Mouse (Mus musculus) midbrain, embryonic 13.5 days (tissue): ENCODE results near the gene Tnfaip2. TPM values are rescaled to one million over a fixed set of nuclear protein-coding genes. Genes with fewer than 3 reads are reported as not detected.

ENCODE experiments used
- ATAC-seq: fragments of 200-750 bp; cut with Nextera tagmentation; 2 replicates; pipeline ENCODE4 v1.8.0; 2017; ENCODE audit warnings: mild to moderate bottlenecking, moderate TSS enrichment, moderate library complexity
- H3K27ac ChIP-seq: fragments of 300-500 bp; sonication (generic); 2 replicates; pipeline ENCODE4 v1.5.1; 2015; ENCODE audit warnings: inconsistent platforms, mild to moderate bottlenecking, moderate library complexity
- H3K27me3 ChIP-seq: fragments of 300-500 bp; sonication (generic); 2 replicates; pipeline ENCODE4 v1.6.1; 2015; ENCODE audit warnings: mild to moderate bottlenecking, inconsistent platforms
- H3K36me3 ChIP-seq: fragments of 300-500 bp; sonication (generic); 2 replicates; pipeline ENCODE4 v1.6.1; 2015; ENCODE audit warnings: mild to moderate bottlenecking, inconsistent platforms
- H3K4me1 ChIP-seq: fragments of 300-500 bp; sonication (generic); replicated peaks from 2 replicates; pipeline ENCODE4 v1.6.1; 2015; ENCODE audit warnings: inconsistent platforms
- H3K4me2 ChIP-seq: fragments of 300-500 bp; sonication (generic); replicated peaks from 2 replicates; pipeline ENCODE4 v1.6.1; 2015; ENCODE audit warnings: moderate library complexity, mild to moderate bottlenecking, inconsistent platforms
- H3K4me3 ChIP-seq: fragments of 300-500 bp; sonication (generic); replicated peaks from 2 replicates; pipeline ENCODE4 v1.5.1; 2015; ENCODE audit warnings: mild to moderate bottlenecking, inconsistent platforms
- H3K9ac ChIP-seq: fragments of 300-500 bp; sonication (generic); replicated peaks from 2 replicates; pipeline ENCODE4 v1.6.1; 2015; ENCODE audit warnings: mild to moderate bottlenecking, inconsistent platforms
- H3K9me3 ChIP-seq: fragments of 300-500 bp; sonication (generic); 2 replicates; pipeline ENCODE4 v1.6.1; 2016; ENCODE audit warnings: mild to moderate bottlenecking, inconsistent platforms
- WGBS: fragments of 180-500 bp; shearing (Covaris S2); methylation state at CpG from one replicate; pipeline ENCODE4 v1.1.7; 2015; 5-methylcytosine and 5-hydroxymethylcytosine counted together
- polyA plus RNA-seq: library from polyadenylated mRNA; unstranded; fragments of >200 nt; fragmentation: Nextera tagmentation; extraction: Ambion mirVana; gene quantifications from 2 replicates; pipeline ENCODE4 v1.2.1, GENCODE M21; 2015

The Tnfaip2 gene
- 0.28 and 1.3 TPM in 2 replicates for polyA plus RNA-seq

GRCm38 (mm10) chr12:111442309-111443010 lies at the start of gene Tnfaip2:
Gene Tnfaip2 (plus strand): TSS chr12:111442469.
- under 1% methylated on average over 48 of the region's 48 CpGs for WGBS
- H3K27ac ChIP-seq: no peak within 1 kb of the TSS
- no peaks in the 10 kb centered on the region for H3K9me3 ChIP-seq
- peak within 1 kb of the TSS; percentile 39 for H3K4me3 ChIP-seq
- peak within 1 kb of the TSS; percentile 55 for H3K9ac ChIP-seq
- peaks cover 78% of the 10 kb centered on the region for H3K27me3 ChIP-seq
- peak within 1 kb of the TSS; percentile 72 for H3K4me2 ChIP-seq
- H3K4me1 ChIP-seq: peaks cover 30% of the 10 kb centered on the region
- ATAC-seq: peak; percentile 81
- no peaks in the 10 kb centered on the region for H3K36me3 ChIP-seq

- 85% methylated on average over 6 of the region's 6 CpGs for WGBS
- H3K36me3 ChIP-seq: no peaks in the 10 kb centered on the region
- no peak overlapping the region for H3K9ac ChIP-seq
- no peaks in the 10 kb centered on the region for H3K27me3 ChIP-seq
- H3K4me2 ChIP-seq: no peak overlapping the region
- H3K9me3 ChIP-seq: no peaks in the 10 kb centered on the region
- no peak overlapping the region for H3K27ac ChIP-seq
- H3K4me3 ChIP-seq: no peak overlapping the region
- no peak for ATAC-seq
- no peaks in the 10 kb centered on the region for H3K4me1 ChIP-seq
Measured at GRCm38 (mm10) chr12:111394008-111394407, 48.3 kb upstream of the Tnfaip2 start.

- Histone ChIP-seq H3K27me3 (peaks cover 4% of the 10 kb centered on the region), H3K4me1 (0 out of 2 replicates have a peak, but pooled peaks cover 5% of the 10 kb centered on the region), H3K9me3 (no peaks in the 10 kb centered on the region), H3K4me2 (no peak overlapping the region), H3K9ac (no peak overlapping the region), H3K4me3 (no peak overlapping the region), H3K36me3 (no peaks in the 10 kb centered on the region), H3K27ac (no peak overlapping the region)
- no peak for ATAC-seq
- 78% methylated on average over 5 of the region's 5 CpGs for WGBS
Measured at GRCm38 (mm10) chr12:111396997-111397396, 45.3 kb upstream of the Tnfaip2 start.

GRCm38 (mm10) chr12:111401454-111402184 lies 40.6 kb upstream of the Tnfaip2 start:
- ATAC-seq: peak; percentile 82; the same call in 1 of the 2 replicates
- no peak overlapping the region; the same call in 1 of the 2 replicates for H3K9ac ChIP-seq
- WGBS: 26% methylated on average over 15 of the region's 15 CpGs

GRCm38 (mm10) chr12:111404880-111405279 lies 37.4 kb upstream of the Tnfaip2 start:
- Histone ChIP-seq H3K27me3 (peaks cover 49% of the 10 kb centered on the region), H3K36me3 (no peaks in the 10 kb centered on the region), H3K4me1 (peaks cover 18% of the 10 kb centered on the region), H3K4me2 (no peak overlapping the region), H3K9me3 (no peaks in the 10 kb centered on the region), H3K9ac (no peak overlapping the region), H3K4me3 (no peak overlapping the region), H3K27ac (no peak overlapping the region)
- no peak for ATAC-seq
- 70% methylated on average over 10 of the region's 10 CpGs for WGBS

More at GRCm38 (mm10) chr12:111401454-111402184, 40.6 kb upstream of the Tnfaip2 start:
- H3K36me3 ChIP-seq: no peaks in the 10 kb centered on the region
- H3K4me2 ChIP-seq: no peak overlapping the region
- peaks cover 24% of the 10 kb centered on the region for H3K27me3 ChIP-seq
- no peak overlapping the region for H3K27ac ChIP-seq
- H3K9me3 ChIP-seq: no peaks in the 10 kb centered on the region
- no peak overlapping the region for H3K4me3 ChIP-seq
- peaks cover 7% of the 10 kb centered on the region for H3K4me1 ChIP-seq

GRCm38 (mm10) chr12:111406622-111407021 lies 35.6 kb upstream of the Tnfaip2 start, which contains the start of gene Lbhd2:
Gene Lbhd2 (plus strand): TSS chr12:111406809.
- WGBS: 4% methylated on average over 24 of the region's 24 CpGs
- Histone ChIP-seq H3K27ac (no peak within 1 kb of the TSS), H3K9me3 (no peaks in the 10 kb centered on the region), H3K4me1 (peaks cover 19% of the 10 kb centered on the region), H3K9ac (peak within 1 kb of the TSS; percentile 16; the same call in 1 of the 2 replicates), H3K27me3 (peaks cover 49% of the 10 kb centered on the region), H3K4me3 (no peak within 1 kb of the TSS), H3K4me2 (peak within 1 kb of the TSS; percentile 29), H3K36me3 (no peaks in the 10 kb centered on the region)
- ATAC-seq: no peak

GRCm38 (mm10) chr12:111409583-111409982 lies 32.7 kb upstream of the Tnfaip2 start:
- peaks cover 46% of the 10 kb centered on the region for H3K27me3 ChIP-seq
- no peaks in the 10 kb centered on the region for H3K9me3 ChIP-seq
- no peaks in the 10 kb centered on the region for H3K36me3 ChIP-seq
- no peak overlapping the region for H3K4me3 ChIP-seq
- 7% methylated on average over 5 of the region's 5 CpGs for WGBS
- ATAC-seq: no peak
- peak overlapping the region; percentile 11; the same call in 1 of the 2 replicates for H3K9ac ChIP-seq
- H3K27ac ChIP-seq: no peak overlapping the region
- H3K4me1 ChIP-seq: peaks cover 23% of the 10 kb centered on the region
- no peak overlapping the region for H3K4me2 ChIP-seq

GRCm38 (mm10) chr12:111411631-111412355 lies 30.5 kb upstream of the Tnfaip2 start:
- H3K4me2 ChIP-seq: no peak overlapping the region
- no peak overlapping the region for H3K27ac ChIP-seq
- peaks cover 31% of the 10 kb centered on the region for H3K27me3 ChIP-seq
- H3K9me3 ChIP-seq: no peaks in the 10 kb centered on the region
- peaks cover 25% of the 10 kb centered on the region for H3K4me1 ChIP-seq
- H3K9ac ChIP-seq: no peak overlapping the region
- H3K4me3 ChIP-seq: no peak overlapping the region
- no peak for ATAC-seq
- WGBS: 84% methylated on average over 8 of the region's 8 CpGs
- H3K36me3 ChIP-seq: no peaks in the 10 kb centered on the region

GRCm38 (mm10) chr12:111412581-111413284 lies 29.5 kb upstream of the Tnfaip2 start:
- peaks cover 22% of the 10 kb centered on the region for H3K27me3 ChIP-seq
- H3K27ac ChIP-seq: no peak overlapping the region
- WGBS: 27% methylated on average over 12 of the region's 12 CpGs
- 0 out of 2 replicates have a peak overlapping the region, but pooled peaks have one; percentile 24 for H3K9ac ChIP-seq
- no peak for ATAC-seq
- H3K36me3 ChIP-seq: no peaks in the 10 kb centered on the region
- H3K4me2 ChIP-seq: peak overlapping the region; percentile 46
- no peaks in the 10 kb centered on the region for H3K9me3 ChIP-seq
- H3K4me3 ChIP-seq: peak overlapping the region; percentile 28
- peaks cover 32% of the 10 kb centered on the region for H3K4me1 ChIP-seq

GRCm38 (mm10) chr12:111413300-111413699 lies 29.0 kb upstream of the Tnfaip2 start:
- peak overlapping the region; percentile 28 for H3K4me3 ChIP-seq
- H3K4me2 ChIP-seq: peak overlapping the region; percentile 46
- 0 out of 2 replicates have a peak overlapping the region, but pooled peaks have one; percentile 24 for H3K9ac ChIP-seq
- peak; percentile 87 for ATAC-seq
- H3K27ac ChIP-seq: no peak overlapping the region
- H3K9me3 ChIP-seq: no peaks in the 10 kb centered on the region
- H3K27me3 ChIP-seq: peaks cover 16% of the 10 kb centered on the region
- under 1% methylated on average over 21 of the region's 21 CpGs for WGBS
- H3K36me3 ChIP-seq: no peaks in the 10 kb centered on the region
- H3K4me1 ChIP-seq: peaks cover 32% of the 10 kb centered on the region
